Mouse (Mus musculus) cerebellum, adult (tissue): ENCODE results near the gene Cpt1c.

Experiments
- ATAC-seq: cut with Nextera tagmentation; 2 replicates; pipeline ENCODE4 v1.9.2; 2017; ENCODE audit warnings: mild to moderate bottlenecking, moderate library complexity, mixed read lengths; ENCODE audit not compliant: insufficient number of reproducible peaks, low FRiP score, low TSS enrichment

Gene Cpt1c

GRCm38 (mm10) chr7:45000539-45001114 lies 26.0 kb upstream of the Cpt1c start:
- no peak for ATAC-seq

GRCm38 (mm10) chr7:44999753-45000152 lies 25.1 kb upstream of the Cpt1c start:
- no peak for ATAC-seq

- no peak for ATAC-seq
These were observed 23.9 kb upstream of the Cpt1c start, which contains the start of gene Bcl2l12 for GRCm38 (mm10) chr7:44998501-44998955. Gene Bcl2l12, minus strand, starts transcription at chr7:44998712.

- ATAC-seq, result no peak
These were observed 23.3 kb upstream of the Cpt1c start for GRCm38 (mm10) chr7:44997940-44998428.

GRCm38 (mm10) chr7:44997231-44997939 lies 22.7 kb upstream of the Cpt1c start, which contains the start of gene Irf3:
Gene Irf3, plus strand, starts transcription at chr7:44997648.
- peak; percentile 78 for ATAC-seq

- no peak for ATAC-seq
These were observed 22.0 kb upstream of the Cpt1c start for GRCm38 (mm10) chr7:44996672-44997071.

GRCm38 (mm10) chr7:44986879-44987718 lies 12.4 kb upstream of the Cpt1c start:
- ATAC-seq, result no peak

GRCm38 (mm10) chr7:44986192-44986878 lies 11.7 kb upstream of the Cpt1c start, which contains the start of gene Prmt1:
Gene Prmt1, minus strand, starts transcription at chr7:44986568.
- ATAC-seq, result peak; percentile 94

GRCm38 (mm10) chr7:44985595-44986191 lies 11.0 kb upstream of the Cpt1c start:
- no peak for ATAC-seq

GRCm38 (mm10) chr7:44984833-44985164 lies 10.1 kb upstream of the Cpt1c start:
- ATAC-seq, result no peak

- no peak for ATAC-seq
These were observed 9.5 kb upstream of the Cpt1c start for GRCm38 (mm10) chr7:44983944-44984832.

- ATAC-seq, result no peak
These were observed 8.4 kb upstream of the Cpt1c start for GRCm38 (mm10) chr7:44983085-44983484.

GRCm38 (mm10) chr7:44981539-44981938 lies 6.9 kb upstream of the Cpt1c start:
- no peak for ATAC-seq

- ATAC-seq, result no peak
These were observed 3.6 kb upstream of the Cpt1c start for GRCm38 (mm10) chr7:44978300-44978699.

- ATAC-seq, result no peak
These were observed 417 bp upstream of the Cpt1c start for GRCm38 (mm10) chr7:44975117-44975419.

GRCm38 (mm10) chr7:44973415-44974130 lies 1.1 kb downstream of the Cpt1c start:
- no peak for ATAC-seq

GRCm38 (mm10) chr7:44971142-44971541 lies 3.5 kb downstream of the Cpt1c start:
- no peak for ATAC-seq

GRCm38 (mm10) chr7:44970231-44970691 lies 4.4 kb downstream of the Cpt1c start:
- peak; percentile 84 for ATAC-seq
